Mouse (Mus musculus): ENCODE measurements around the gene Gpr135. TPM values are rescaled to one million over a fixed set of nuclear protein-coding genes. Genes with fewer than 3 reads are reported as not detected.
"Not testable (repeated sequence)": the region's sequence is repeated elsewhere in the genome, so short reads cannot be mapped to it uniquely, and the experiment has no call there.

Gene Gpr135
- total RNA-seq, 2 experiments from 2014 or later, result 0.35 to 0.51 TPM

GRCm38 (mm10) chr12:72053303-72053702 lies 17.6 kb downstream of the Gpr135 start:
- peak in 1 of 2 experiments; percentile 44 for DNase-seq

- DNase-seq, result no peak
Observed at GRCm38 (mm10) chr12:72052571-72052970, 18.4 kb downstream of the Gpr135 start.

DNA sequence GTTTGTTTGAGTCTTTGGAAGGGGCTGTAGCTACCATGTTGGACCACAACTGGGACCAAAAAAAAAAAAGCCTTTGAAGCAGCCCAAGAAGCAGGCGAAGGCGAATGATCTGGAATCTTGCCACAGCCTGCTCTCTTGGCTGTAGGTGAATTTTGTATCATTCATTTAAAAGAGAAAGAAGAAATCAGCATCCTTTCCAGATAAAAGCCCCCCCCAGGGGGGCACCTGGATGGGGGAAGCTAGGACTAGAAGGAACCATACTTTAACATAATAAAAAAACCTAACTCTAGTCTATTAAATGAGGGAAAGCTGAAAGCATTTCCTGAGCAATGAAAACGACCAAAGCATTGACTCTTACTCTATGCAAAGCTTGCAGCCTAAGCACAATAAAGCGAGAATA lies 20.1 kb downstream of the Gpr135 start:
- DNase-seq, result no peak

- DNase-seq, result not testable (repeated sequence)
Observed at GRCm38 (mm10) chr12:72050156-72050555, 20.8 kb downstream of the Gpr135 start.

- peak in 1 of 2 experiments; percentile 33 for DNase-seq
Observed at GRCm38 (mm10) chr12:72047513-72047912, 23.4 kb downstream of the Gpr135 start.

GRCm38 (mm10) chr12:72041238-72041637 lies 29.7 kb downstream of the Gpr135 start:
- DNase-seq, result no peak

DNA sequence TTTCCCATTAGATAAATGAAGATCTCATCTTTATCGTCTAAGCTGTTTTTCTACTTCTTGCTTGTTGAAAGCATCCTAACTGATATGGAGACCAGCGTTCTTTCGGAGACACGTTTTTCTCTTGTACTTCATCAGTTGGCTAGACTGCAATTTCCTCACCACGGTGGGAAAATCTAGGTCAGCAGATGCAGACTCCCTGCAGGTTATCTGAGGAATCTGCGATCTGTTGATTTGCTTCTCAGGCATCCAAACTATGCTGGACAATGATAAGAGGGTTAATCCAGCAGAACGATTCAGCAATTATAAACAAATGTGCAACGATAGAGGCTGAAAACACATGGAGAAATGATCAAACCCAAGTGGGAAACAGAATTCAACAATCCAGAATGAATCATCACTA lies 31.4 kb downstream of the Gpr135 start:
- no peak for DNase-seq

DNA sequence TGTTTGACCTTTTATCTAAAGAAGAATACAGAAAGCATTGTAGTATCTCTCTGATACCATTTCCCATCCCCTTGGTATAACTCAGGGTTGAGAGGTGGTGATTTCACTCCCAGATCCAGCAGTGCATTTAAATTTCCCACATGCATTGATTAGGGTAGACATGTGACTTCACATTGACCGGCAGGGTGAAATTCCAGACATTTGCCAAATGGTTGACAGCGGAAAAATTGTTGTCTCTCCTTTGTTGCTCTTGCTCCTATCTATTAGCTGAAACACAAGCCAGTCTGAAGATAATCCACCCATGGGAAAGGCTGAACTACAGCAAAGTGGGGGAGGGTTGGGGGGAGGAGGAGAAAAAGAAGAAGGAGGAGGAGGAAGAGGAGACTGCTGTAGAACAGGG lies 32.1 kb downstream of the Gpr135 start:
- DNase-seq, result no peak

- DNase-seq, result no peak
Observed at GRCm38 (mm10) chr12:72037049-72037448, 33.9 kb downstream of the Gpr135 start.

GRCm38 (mm10) chr12:72036097-72036661 lies 34.7 kb downstream of the Gpr135 start:
- DNase-seq, result no peak

DNA sequence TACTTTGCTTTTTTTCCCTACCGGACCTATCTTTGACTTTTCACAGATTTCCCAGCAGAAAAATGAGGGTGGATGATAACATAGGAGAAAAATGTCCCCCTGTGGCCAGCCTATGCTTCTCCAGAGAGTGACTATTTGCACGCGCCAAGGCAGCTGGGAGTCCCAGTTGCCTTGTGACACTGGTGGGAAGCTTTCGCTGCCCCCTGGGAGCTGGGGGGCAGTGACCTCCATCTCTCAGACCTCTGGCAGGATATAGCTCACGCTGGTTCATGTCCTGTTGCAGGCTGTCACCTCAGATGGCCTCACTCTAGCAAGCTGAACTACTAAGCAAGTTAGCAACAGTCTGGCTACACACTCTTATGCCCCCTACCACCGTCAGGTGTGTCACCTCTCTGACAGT lies 39.1 kb downstream of the Gpr135 start:
- peak; percentile 59 to 78 for DNase-seq

- peak; percentile 39 to 50 for DNase-seq
Observed at GRCm38 (mm10) chr12:72031171-72031570, 39.8 kb downstream of the Gpr135 start.

- no peak for DNase-seq
Observed at GRCm38 (mm10) chr12:72025275-72025795, 45.6 kb downstream of the Gpr135 start.

- no peak for DNase-seq
Observed at GRCm38 (mm10) chr12:72023572-72023971, 47.4 kb downstream of the Gpr135 start.

DNA sequence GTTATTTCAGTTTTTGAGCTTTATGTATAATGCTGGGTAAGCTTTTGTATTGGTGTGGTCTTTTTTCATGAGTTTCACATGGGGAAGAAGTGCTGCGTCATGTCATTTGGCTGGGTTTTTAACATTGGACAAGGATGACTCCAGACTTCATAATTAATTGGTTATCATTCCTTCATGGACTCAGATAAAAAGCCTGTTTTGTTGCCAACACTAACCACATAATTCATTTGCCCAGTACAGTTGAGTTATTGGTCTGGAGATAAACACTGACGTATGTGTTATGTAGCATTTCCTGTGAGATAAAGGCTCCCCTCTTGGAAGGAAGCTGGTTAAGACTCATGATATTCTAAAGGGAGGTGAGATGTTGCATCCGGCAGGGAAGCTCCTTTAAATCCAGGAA lies 48.1 kb downstream of the Gpr135 start:
- DNase-seq, result no peak

DNA sequence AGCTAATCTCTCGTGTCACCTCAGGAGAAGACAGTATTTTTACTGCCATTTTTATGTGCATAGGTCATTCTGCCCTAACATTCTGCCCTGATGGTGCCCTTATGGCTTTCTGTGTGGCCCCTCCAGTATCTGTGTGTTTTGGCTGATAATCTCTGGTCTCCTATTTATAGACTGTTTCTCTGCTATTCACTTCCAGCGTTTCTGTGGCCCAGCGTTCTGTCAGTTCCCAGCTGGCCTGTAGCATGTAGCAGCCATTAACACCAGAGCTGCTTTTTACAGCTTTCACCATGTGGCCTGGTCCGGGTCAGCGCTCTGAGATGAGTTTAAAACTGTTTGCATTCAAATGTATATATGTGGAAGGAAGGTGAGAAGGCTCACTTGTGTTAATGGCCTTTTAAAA lies 49.4 kb downstream of the Gpr135 start:
- peak in 1 of 2 experiments; percentile 29 for DNase-seq

GRCm38 (mm10) chr12:72020285-72020684 lies 50.6 kb downstream of the Gpr135 start:
- DNase-seq, result no peak

Other genes starting within 250 kb of the Gpr135 start
- gene Daam1, start 240.0 kb downstream of the Gpr135 start, total RNA-seq (2021), result 10 to 100 TPM; 61.3 to 70.5 TPM
- 1 to 10 TPM; 7.9 to 8.9 TPM for gene L3hypdh, start 14.3 kb upstream of the Gpr135 start, total RNA-seq (2021)
- 10 to 100 TPM; 18.3 to 21.3 TPM for gene Jkamp, start 14.5 kb upstream of the Gpr135 start, total RNA-seq (2021)
- not detected for gene Ccdc175, start 113.9 kb upstream of the Gpr135 start, total RNA-seq (2021)